In genomic region chr3:41318232-41319131, GRCm38 (mm10) we compare ENCODE assay signal across 13 mouse cellular contexts.
DNase-seq lines count a peak whose midpoint lies in the region; ATAC-seq lines count a peak whose summit lies in the region.
"Had no signal": no experiment of that assay in that cellular context is flagged by ENCODE, and none has a peak within 500 bp of the region (broad histone marks: within the 10 kb centered on the region; RNA-seq: fewer than 3 reads in every experiment).

No protein-coding gene starts in this region.

- H3K4me1 ChIP-seq in embryonic facial prominence, embryonic 15.5 days = peaks cover 17% of the 10 kb centered on the region
- peaks cover 8% of the 10 kb centered on the region; the same call in 1 of the 2 replicates for H3K4me1 ChIP-seq in neural tube, embryonic 15.5 days
- H3K4me1 ChIP-seq in forebrain, embryonic 14.5 days (ENCODE audit: control insufficient read depth, insufficient read depth, low read length) = no peaks in the 10 kb centered on the region

- H3K36me3 ChIP-seq in embryonic facial prominence, embryonic 15.5 days = no peaks in the 10 kb centered on the region
- no peaks in the 10 kb centered on the region for H3K36me3 ChIP-seq in neural tube, embryonic 15.5 days
- no peaks in the 10 kb centered on the region for H3K36me3 ChIP-seq in forebrain, embryonic 14.5 days (ENCODE audit: control insufficient read depth, insufficient read depth, low read length)

- H3K27me3 ChIP-seq in embryonic facial prominence, embryonic 15.5 days = no peaks in the 10 kb centered on the region
- no peaks in the 10 kb centered on the region for H3K27me3 ChIP-seq in neural tube, embryonic 15.5 days (replicated peaks)
- no peaks in the 10 kb centered on the region for H3K27me3 ChIP-seq in forebrain, embryonic 14.5 days (replicated peaks; ENCODE audit: control insufficient read depth, insufficient read depth, low read length)

- H3K9me3 ChIP-seq in embryonic facial prominence, embryonic 15.5 days (replicated peaks) = 0 out of 2 replicates have a peak, but pooled peaks cover 4% of the 10 kb centered on the region
- H3K9me3 ChIP-seq in neural tube, embryonic 15.5 days (replicated peaks) = no peaks in the 10 kb centered on the region
- no peaks in the 10 kb centered on the region for H3K9me3 ChIP-seq in forebrain, embryonic 14.5 days (replicated peaks; ENCODE audit: control insufficient read depth, low read length)

- DNase-seq in cerebellum, adult 18-20 months = peak; percentile 13 to 33
- DNase-seq in cerebellum, postnatal 14 days = no peak
- DNase-seq in right cerebral cortex, postnatal 25 days = peak; percentile 8
- no peak for DNase-seq in right cerebral cortex, postnatal 36 days (ENCODE audit: low spot score in 2 of 2)
- DNase-seq in gastrocnemius, adult 18-20 months (ENCODE audit: low spot score) = no peak
- DNase-seq in forebrain, embryonic 14.5 days (ENCODE audit: low spot score) = no peak
- DNase-seq: gastrocnemius, postnatal 25 days; kidney, postnatal 10 days; left cerebral cortex, postnatal 4 days had no signal

- H3K4me2 ChIP-seq in embryonic facial prominence, embryonic 15.5 days (replicated peaks) = no peak overlapping the region
- no peak overlapping the region for H3K4me2 ChIP-seq in neural tube, embryonic 15.5 days
- H3K4me2 ChIP-seq in forebrain, embryonic 14.5 days (ENCODE audit: low read length) = no peak overlapping the region

- ATAC-seq in embryonic facial prominence, embryonic 15.5 days (ENCODE audit: insufficient number of reproducible peaks, low FRiP score, low TSS enrichment, low read depth) = peak; percentile 50; the same call in 1 of the 2 replicates
- ATAC-seq in neural tube, embryonic 15.5 days (ENCODE audit: low FRiP score) = peak; percentile 64; the same call in 1 of the 2 replicates
- ATAC-seq in forebrain, embryonic 14.5 days = no peak
- ATAC-seq: activated CD4-positive, CD25-positive, alpha-beta regulatory T cell, adult 4 months; CD4-positive, CD25-positive, alpha-beta regulatory T cell, adult 4 months had no signal

- no peak overlapping the region for H3K4me3 ChIP-seq in embryonic facial prominence, embryonic 15.5 days (replicated peaks)
- no peak overlapping the region for H3K4me3 ChIP-seq in neural tube, embryonic 15.5 days (replicated peaks)
- no peak overlapping the region for H3K4me3 ChIP-seq in forebrain, embryonic 14.5 days (ENCODE audit: low read depth, low read length)

- no peak overlapping the region for H3K9ac ChIP-seq in embryonic facial prominence, embryonic 15.5 days
- no peak overlapping the region for H3K9ac ChIP-seq in neural tube, embryonic 15.5 days (replicated peaks)
- H3K9ac ChIP-seq in forebrain, embryonic 14.5 days (ENCODE audit: low read length) = no peak overlapping the region

- 44% methylated on average over 12 of the region's 12 CpGs for WGBS in embryonic facial prominence, embryonic 15.5 days
- WGBS in neural tube, embryonic 15.5 days = 34% methylated on average over 12 of the region's 12 CpGs
- 59% methylated on average over 12 of the region's 12 CpGs for WGBS in forebrain, embryonic 14.5 days

- peak overlapping the region; percentile 71 for H3K27ac ChIP-seq in embryonic facial prominence, embryonic 15.5 days (replicated peaks)
- H3K27ac ChIP-seq in neural tube, embryonic 15.5 days (replicated peaks) = no peak overlapping the region
- no peak overlapping the region for H3K27ac ChIP-seq in forebrain, embryonic 14.5 days (ENCODE audit: low read depth, low read length)

Comparison
In these comparisons a context has a peak if more than half of its experiments do, and no peak if none do; other contexts are left out.
1. DNase-seq: peak in cerebellum, adult 18-20 months (2 of 2) and right cerebral cortex, postnatal 25 days (single experiment); none in cerebellum, postnatal 14 days (0 of 2), right cerebral cortex, postnatal 36 days (0 of 2), gastrocnemius, adult 18-20 months (single experiment) and forebrain, embryonic 14.5 days (single experiment).